Mouse (Mus musculus): Measurements from ENCODE around the gene Auts2. TPM values are rescaled to one million over a fixed set of nuclear protein-coding genes. Genes with fewer than 3 reads are reported as not detected.

Auts2 gene
- total and polyA plus RNA-seq, 3 experiments = not detected

GRCm38 (mm10) chr5:131459951-131460350, 1083.2 kb downstream of the Auts2 start:
- Histone ChIP-seq H3K4me1 (ENCODE audit: control insufficient read depth in 1 of 2, insufficient read depth in 2 of 2) (no peaks in the 10 kb centered on the region), H3K9me3 (replicated peaks; ENCODE audit: low read length) (peaks cover 82% of the 10 kb centered on the region), H3K79me2 (replicated peaks; ENCODE audit: control insufficient read depth, extremely low read depth, insufficient read depth, poor library complexity, severe bottlenecking) (no peaks in the 10 kb centered on the region), H3K27me3 (replicated peaks) (no peaks in the 10 kb centered on the region), H3K9ac (ENCODE audit: insufficient read depth, low read depth) (no peak overlapping the region), H3K4me3 (replicated peaks in 1 of 3; ENCODE audit: low read depth in 2 of 3, low read length in 2 of 3, poor library complexity in 1 of 3) (no peak overlapping the region), H3K4me2 (ENCODE audit: insufficient read depth, low read depth, poor library complexity, severe bottlenecking) (no peak overlapping the region), H3K27ac (ENCODE audit: insufficient read depth, low read depth) (no peak overlapping the region), H3K36me3 (replicated peaks in 1 of 2; ENCODE audit: control insufficient read depth in 1 of 2, insufficient read depth in 1 of 2, low read length in 1 of 2) (no peaks in the 10 kb centered on the region)
- DNase-seq (ENCODE audit: extremely low read depth) = no peak
- in situ Hi-C loops (cut with MboI; ENCODE audit: low pct_ligation_motif_present, low pct_unique_long_range_greater_than_20kb, low sequenced_read_pairs) = no loop called here
- dilution Hi-C loops (cut with MboI; ENCODE audit: extremely low pct_ligation_motif_present, extremely low pct_unique_long_range_greater_than_20kb, low sequenced_read_pairs) = no loop called here
- TF ChIP-seq MAZ (IDR thresholded peaks at IDR 0.05; ENCODE audit: low read depth, low read length) (no peak), HCFC1 (IDR thresholded peaks at IDR 0.05; ENCODE audit: low read depth, low read length) (no peak), MAX (IDR thresholded peaks at IDR 0.05; ENCODE audit: low read length) (no peak), IRF4 (IDR thresholded peaks at IDR 0.05; ENCODE audit: low read depth, low read length) (no peak), ZMIZ1 (IDR thresholded peaks at IDR 0.05; ENCODE audit: low read depth, low read length) (no peak)

DNA sequence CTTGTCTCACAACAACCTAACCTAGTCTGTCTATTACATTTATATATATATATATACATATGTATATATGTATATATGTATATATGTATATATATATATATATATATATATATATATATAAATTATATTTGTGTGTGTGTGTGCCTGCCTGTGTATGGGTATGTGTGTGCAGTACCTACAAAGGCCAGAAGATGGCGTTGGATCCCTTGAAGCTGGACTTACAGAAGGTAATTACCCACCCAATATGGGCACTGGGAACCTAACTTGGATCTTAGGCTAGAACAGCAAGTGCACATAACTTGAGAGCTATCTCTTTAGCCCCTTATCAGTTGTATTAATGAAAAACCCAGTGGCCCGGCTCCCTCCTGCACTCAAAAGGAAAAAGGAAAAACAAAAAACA, 1083.6 kb downstream of the Auts2 start:
- H3K27ac ChIP-seq (ENCODE audit: insufficient read depth, low read depth) = no peak overlapping the region
- H3K4me1 ChIP-seq (ENCODE audit: control insufficient read depth in 1 of 2, insufficient read depth in 2 of 2) = no peaks in the 10 kb centered on the region
- H3K9me3 ChIP-seq (replicated peaks; ENCODE audit: low read length) = peaks cover 83% of the 10 kb centered on the region
- no peak for DNase-seq (ENCODE audit: extremely low read depth)
- no peak overlapping the region for H3K9ac ChIP-seq (ENCODE audit: insufficient read depth, low read depth)
- no peaks in the 10 kb centered on the region for H3K79me2 ChIP-seq (replicated peaks; ENCODE audit: control insufficient read depth, extremely low read depth, insufficient read depth, poor library complexity, severe bottlenecking)
- in situ Hi-C loops (cut with MboI; ENCODE audit: low pct_ligation_motif_present, low pct_unique_long_range_greater_than_20kb, low sequenced_read_pairs) (no loop called here), dilution Hi-C loops (cut with MboI; ENCODE audit: extremely low pct_ligation_motif_present, extremely low pct_unique_long_range_greater_than_20kb, low sequenced_read_pairs) (no loop called here)
- H3K27me3 ChIP-seq (replicated peaks) = no peaks in the 10 kb centered on the region
- H3K36me3 ChIP-seq (replicated peaks in 1 of 2; ENCODE audit: control insufficient read depth in 1 of 2, insufficient read depth in 1 of 2, low read length in 1 of 2) = no peaks in the 10 kb centered on the region
- no peak for TF ChIP-seq CHD1 (IDR thresholded peaks at IDR 0.05; ENCODE audit: low read depth, low read length)
- TF ChIP-seq MAFK (IDR thresholded peaks at IDR 0.05; ENCODE audit: insufficient replicate concordance, low read length) = no peak
- TF ChIP-seq ZNF384 (IDR thresholded peaks at IDR 0.05; ENCODE audit: low read depth, low read length) = no peak
- no peak for TF ChIP-seq E2F4 (IDR thresholded peaks at IDR 0.05; ENCODE audit: insufficient replicate concordance, low read depth, low read length)
- TF ChIP-seq TBP (conservative IDR thresholded peaks at IDR 0.05; ENCODE audit: low read depth, low read length) = no peak
- TF ChIP-seq CTCF (conservative IDR thresholded peaks at IDR 0.05 in 1 of 2, IDR thresholded peaks at IDR 0.05 in 1 of 2; ENCODE audit: low read depth in 2 of 2, low read length in 2 of 2) = no peak
- no peak for TF ChIP-seq TCF12 (IDR thresholded peaks at IDR 0.05; ENCODE audit: low read depth, low read length)
- no peak for TF ChIP-seq UBTF (IDR thresholded peaks at IDR 0.05; ENCODE audit: low read depth, low read length)
- no peak for TF ChIP-seq ZKSCAN1 (IDR thresholded peaks at IDR 0.05; ENCODE audit: borderline replicate concordance, low read depth, low read length)
- H3K4me3 ChIP-seq (replicated peaks in 1 of 3; ENCODE audit: low read depth in 2 of 3, low read length in 2 of 3, poor library complexity in 1 of 3) = no peak overlapping the region
- H3K4me2 ChIP-seq (ENCODE audit: insufficient read depth, low read depth, poor library complexity, severe bottlenecking) = no peak overlapping the region

- H3K4me1 ChIP-seq (ENCODE audit: control insufficient read depth in 1 of 2, insufficient read depth in 2 of 2) = no peaks in the 10 kb centered on the region
- TF ChIP-seq JUN (IDR thresholded peaks at IDR 0.05; ENCODE audit: insufficient read depth, low read depth, low read length) = no peak
- TF ChIP-seq MAZ (IDR thresholded peaks at IDR 0.05; ENCODE audit: low read depth, low read length) = no peak
- no peak for TF ChIP-seq POLR2AphosphoS2 (IDR thresholded peaks at IDR 0.05; ENCODE audit: low read depth, low read length)
- TF ChIP-seq MYC (IDR thresholded peaks at IDR 0.05; ENCODE audit: low read depth, low read length) = no peak
- TF ChIP-seq USF2 (conservative IDR thresholded peaks at IDR 0.05; ENCODE audit: low read depth, low read length) = no peak
- TF ChIP-seq POLR2A (IDR thresholded peaks at IDR 0.05; ENCODE audit: low read depth, low read length) = no peak
- no peak for TF ChIP-seq UBTF (IDR thresholded peaks at IDR 0.05; ENCODE audit: low read depth, low read length)
- no peak for TF ChIP-seq CHD1 (IDR thresholded peaks at IDR 0.05; ENCODE audit: low read depth, low read length)
- no peak for TF ChIP-seq SMC3 (IDR thresholded peaks at IDR 0.05; ENCODE audit: low read depth, low read length)
- no peak for TF ChIP-seq EP300 (IDR thresholded peaks at IDR 0.05; ENCODE audit: low read length)
- TF ChIP-seq HCFC1 (IDR thresholded peaks at IDR 0.05; ENCODE audit: low read depth, low read length) = no peak
- no peak for TF ChIP-seq ZNF384 (IDR thresholded peaks at IDR 0.05; ENCODE audit: low read depth, low read length)
- TF ChIP-seq KAT2A (IDR thresholded peaks at IDR 0.05; ENCODE audit: insufficient replicate concordance, low read length) = no peak
- no peak for TF ChIP-seq TBP (conservative IDR thresholded peaks at IDR 0.05; ENCODE audit: low read depth, low read length)
- no peak for TF ChIP-seq CHD2 (IDR thresholded peaks at IDR 0.05; ENCODE audit: low read length)
- TF ChIP-seq ELF1 (IDR thresholded peaks at IDR 0.05; ENCODE audit: low read depth, low read length) = no peak
- TF ChIP-seq PAX5 (IDR thresholded peaks at IDR 0.05; ENCODE audit: low read length) = no peak
- H3K79me2 ChIP-seq (replicated peaks; ENCODE audit: control insufficient read depth, extremely low read depth, insufficient read depth, poor library complexity, severe bottlenecking) = no peaks in the 10 kb centered on the region
- dilution Hi-C loops (cut with MboI; ENCODE audit: extremely low pct_ligation_motif_present, extremely low pct_unique_long_range_greater_than_20kb, low sequenced_read_pairs) (no loop called here), in situ Hi-C loops (cut with MboI; ENCODE audit: low pct_ligation_motif_present, low pct_unique_long_range_greater_than_20kb, low sequenced_read_pairs) (no loop called here)
- H3K36me3 ChIP-seq (replicated peaks in 1 of 2; ENCODE audit: control insufficient read depth in 1 of 2, insufficient read depth in 1 of 2, low read length in 1 of 2) = no peaks in the 10 kb centered on the region
- no peak overlapping the region for H3K9ac ChIP-seq (ENCODE audit: insufficient read depth, low read depth)
- peaks cover 89% of the 10 kb centered on the region for H3K9me3 ChIP-seq (replicated peaks; ENCODE audit: low read length)
- H3K4me2 ChIP-seq (ENCODE audit: insufficient read depth, low read depth, poor library complexity, severe bottlenecking) = no peak overlapping the region
- no peak for DNase-seq (ENCODE audit: extremely low read depth)
- H3K27me3 ChIP-seq (replicated peaks) = no peaks in the 10 kb centered on the region
- H3K27ac ChIP-seq (ENCODE audit: insufficient read depth, low read depth) = no peak overlapping the region
- H3K4me3 ChIP-seq (replicated peaks in 1 of 3; ENCODE audit: low read depth in 2 of 3, low read length in 2 of 3, poor library complexity in 1 of 3) = no peak overlapping the region
These were observed 1084.4 kb downstream of the Auts2 start for GRCm38 (mm10) chr5:131458700-131459099.

Data from CH12.LX (cell line).